Mouse (Mus musculus) gastrocnemius, adult 2 months (tissue): Measurements from ENCODE around the gene Btbd11. TPM values are rescaled to one million over a fixed set of nuclear protein-coding genes. Genes with fewer than 3 reads are reported as not detected.

ENCODE experiments used
- DNase-seq: peaks from one replicate; pipeline ENCODE4 v3.0.0; 2022
- H3K27ac ChIP-seq: fragments of 200-600 bp; 2 replicates; pipeline ENCODE4 v1.8.1; 2022; ENCODE audit warnings: mild to moderate bottlenecking
- H3K4me3 ChIP-seq: fragments of 200-600 bp; 2 replicates; pipeline ENCODE4 v1.8.1; 2022; ENCODE audit warnings: mild to moderate bottlenecking, moderate library complexity
- CTCF ChIP-seq: fragments of 200-600 bp; IDR thresholded peaks from 2 replicates; pipeline ENCODE4 v1.8.1; 2022; ENCODE audit warnings: antibody characterized with exemption, mild to moderate bottlenecking, moderate library complexity
- intact Hi-C: fragments of 180-260 bp; cut with DNase I; formaldehyde crosslinking; loops from one replicate; pipeline ENCODE4 v1.15.1; 2025
- total RNA-seq, 2 experiments: library from RNA; stranded (reverse); gene quantifications; 2 replicates each; pipeline ENCODE4 v1.2.3; 2021

Gene Btbd11
- total RNA-seq, 2 experiments from 2014 or later: 0.77 to 1.2 TPM

GRCm38 (mm10) chr10:85561418-85561817 lies 174.8 kb downstream of the Btbd11 start:
- TF ChIP-seq CTCF: no peak
- H3K4me3 ChIP-seq: no peak overlapping the region
- DNase-seq: no peak
- no peak overlapping the region for H3K27ac ChIP-seq
- intact Hi-C loops: no loop called here

DNA sequence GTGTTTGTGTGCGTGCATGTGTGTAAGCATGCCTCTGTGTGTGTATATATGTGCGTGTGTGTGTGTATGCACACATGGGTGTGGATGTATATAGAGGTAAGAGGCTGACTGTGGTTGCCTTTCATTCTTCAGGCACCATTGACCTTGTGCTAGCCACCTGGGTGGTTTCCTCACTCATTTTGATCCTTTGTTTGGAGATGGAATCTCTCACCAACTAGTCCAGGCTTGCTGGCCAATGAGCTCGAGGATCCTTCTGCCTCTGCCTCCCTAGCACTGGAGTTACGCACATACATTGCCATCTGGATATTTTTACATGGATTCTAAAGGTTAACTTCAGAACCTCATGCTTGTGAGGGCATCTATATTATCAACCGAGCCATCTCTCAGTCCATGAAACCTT lies 184.8 kb downstream of the Btbd11 start:
- intact Hi-C loops: no loop called here
- no peak overlapping the region for H3K27ac ChIP-seq
- no peak for DNase-seq

GRCm38 (mm10) chr10:85572571-85572970 lies 186.0 kb downstream of the Btbd11 start:
- H3K4me3 ChIP-seq: no peak overlapping the region
- DNase-seq: no peak
- intact Hi-C loops: no loop called here
- TF ChIP-seq CTCF: no peak
- H3K27ac ChIP-seq: no peak overlapping the region

More for the DNA sequence above, 184.8 kb downstream of the Btbd11 start:
- no peak overlapping the region for H3K4me3 ChIP-seq
- TF ChIP-seq CTCF: no peak

DNA sequence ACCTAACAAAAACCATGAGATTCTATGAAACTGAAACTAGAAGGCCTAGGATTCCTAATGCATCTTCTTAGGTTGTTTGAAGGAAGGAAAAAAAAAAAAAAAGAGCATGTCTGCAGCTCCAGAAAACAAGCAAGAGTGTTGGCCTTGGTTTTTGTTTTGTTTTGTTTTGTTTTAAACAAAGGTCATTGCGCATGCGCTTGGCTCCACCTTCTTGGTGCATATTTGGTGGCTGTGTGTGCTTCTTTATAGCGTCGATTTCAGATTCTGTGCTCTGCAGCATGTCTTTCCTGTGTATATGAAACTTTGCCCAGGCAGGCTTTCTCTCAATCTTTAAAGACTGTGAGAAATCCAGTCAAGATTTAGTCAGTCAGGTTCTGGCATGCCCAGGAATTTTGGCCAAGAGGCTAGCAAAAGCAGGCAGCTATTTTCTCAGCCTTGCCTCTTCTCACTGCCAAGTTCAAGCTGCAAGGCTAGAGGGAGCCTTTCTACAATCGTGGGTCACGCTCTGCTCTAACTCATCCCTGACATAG lies 191.3 kb downstream of the Btbd11 start:
- no peak overlapping the region for H3K27ac ChIP-seq
- DNase-seq: no peak
- no peak for TF ChIP-seq CTCF
- intact Hi-C loops: no loop called here
- no peak overlapping the region for H3K4me3 ChIP-seq

DNA sequence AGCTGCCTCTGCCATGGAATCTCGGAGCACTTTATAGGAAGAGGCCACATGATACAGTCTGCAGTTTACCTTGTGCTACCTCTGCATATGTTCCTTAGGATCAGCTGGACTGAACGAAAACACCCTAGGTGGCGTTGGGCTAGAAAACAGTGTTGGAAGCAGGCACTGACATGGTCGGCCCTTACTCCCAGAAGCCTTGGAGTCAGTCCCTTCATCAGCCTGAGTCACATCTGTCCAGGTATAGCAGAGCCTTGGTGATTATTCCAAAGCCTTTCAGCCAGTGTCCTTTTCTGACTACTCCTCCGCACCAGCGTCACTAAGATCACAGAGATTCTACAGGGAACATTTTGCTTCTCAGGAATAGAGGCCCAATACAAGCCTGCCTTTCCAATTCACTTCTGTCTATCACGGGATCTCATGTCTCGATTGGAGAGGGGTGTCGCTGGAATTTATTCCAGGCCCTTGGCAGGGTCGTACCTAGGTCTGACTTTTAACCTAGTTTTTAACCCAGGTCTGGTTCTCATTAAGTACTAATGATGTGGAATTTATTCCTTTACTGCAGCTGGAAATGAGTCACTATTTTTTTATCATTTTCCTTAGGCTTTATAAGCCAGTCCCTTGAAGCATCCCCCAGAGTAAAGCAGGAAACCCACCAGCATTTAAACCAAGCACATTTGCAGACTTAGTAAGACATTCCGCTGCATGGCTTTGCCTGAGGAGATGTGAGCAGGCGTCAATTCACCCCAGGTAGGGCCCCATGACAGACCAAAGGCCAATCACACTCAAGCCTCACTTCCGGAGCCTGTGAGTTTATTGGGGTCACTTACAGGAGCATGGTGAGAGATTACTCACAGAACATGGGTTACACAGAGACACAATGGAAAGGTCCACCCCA lies 192.2 kb downstream of the Btbd11 start:
- DNase-seq: no peak
- H3K27ac ChIP-seq: no peak overlapping the region
- H3K4me3 ChIP-seq: no peak overlapping the region
- no peak for TF ChIP-seq CTCF
- intact Hi-C loops: no loop called here

- no peak overlapping the region for H3K4me3 ChIP-seq
- TF ChIP-seq CTCF: no peak
- DNase-seq: no peak
- H3K27ac ChIP-seq: no peak overlapping the region
- intact Hi-C loops: no loop called here
These were observed 201.1 kb downstream of the Btbd11 start for GRCm38 (mm10) chr10:85587758-85588157.

DNA sequence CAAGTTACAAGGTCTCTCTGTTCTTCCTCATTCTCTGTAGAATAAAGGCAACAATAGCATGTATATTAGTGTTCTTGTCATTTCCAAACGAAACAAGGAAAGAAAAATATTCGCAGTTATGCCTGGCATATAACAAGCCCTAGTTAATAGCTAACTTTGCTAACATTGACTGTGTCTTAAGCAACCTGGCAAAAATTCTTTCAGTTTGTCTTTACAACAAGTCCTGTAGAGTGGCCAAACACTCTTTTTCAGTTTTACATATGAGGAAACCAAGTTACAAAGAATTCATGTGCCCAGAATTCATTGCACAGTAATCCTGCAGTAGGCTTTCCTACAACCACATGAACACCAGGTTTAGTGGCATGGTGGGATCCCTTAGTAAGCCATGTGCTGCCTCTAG lies 203.4 kb downstream of the Btbd11 start:
- Histone ChIP-seq H3K27ac (no peak overlapping the region), H3K4me3 (no peak overlapping the region)
- TF ChIP-seq CTCF: no peak
- no peak for DNase-seq
- intact Hi-C loops: no loop called here

DNA sequence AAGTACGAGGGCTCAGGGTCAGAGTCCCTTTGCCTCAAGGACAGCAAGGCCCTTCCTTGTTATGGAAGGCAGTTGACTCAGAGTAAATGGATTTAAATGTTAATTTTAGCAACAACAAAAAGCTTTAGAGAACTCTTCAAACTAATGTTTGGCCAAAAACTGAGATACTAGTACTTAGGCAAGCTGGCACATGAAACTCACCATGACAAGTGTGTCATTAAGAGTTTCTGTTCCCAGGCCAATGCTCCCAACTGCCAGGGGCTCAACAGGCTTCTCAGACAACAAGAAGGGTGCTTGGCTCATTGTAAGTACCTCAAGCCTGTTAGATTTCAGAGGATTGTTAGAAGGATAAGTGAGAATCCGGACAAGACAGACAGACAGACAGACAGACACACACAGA lies 204.7 kb downstream of the Btbd11 start:
- TF ChIP-seq CTCF: no peak
- no peak for DNase-seq
- Histone ChIP-seq H3K4me3 (no peak overlapping the region), H3K27ac (no peak overlapping the region)
- intact Hi-C loops: no loop called here

- DNase-seq: no peak
- intact Hi-C loops: no loop called here
- H3K27ac ChIP-seq: no peak overlapping the region
- no peak overlapping the region for H3K4me3 ChIP-seq
- no peak for TF ChIP-seq CTCF
These were observed 205.4 kb downstream of the Btbd11 start for GRCm38 (mm10) chr10:85591986-85592385.

GRCm38 (mm10) chr10:85596301-85596700 lies 209.7 kb downstream of the Btbd11 start:
- intact Hi-C loops: no loop called here
- DNase-seq: no peak
- Histone ChIP-seq H3K4me3 (no peak overlapping the region), H3K27ac (no peak overlapping the region)
- no peak for TF ChIP-seq CTCF

GRCm38 (mm10) chr10:85598093-85598599 lies 211.5 kb downstream of the Btbd11 start:
- H3K4me3 ChIP-seq: peak overlapping the region; percentile 63
- no peak for TF ChIP-seq CTCF
- no peak overlapping the region for H3K27ac ChIP-seq
- intact Hi-C loops: no loop called here
- peak; percentile 59 for DNase-seq

DNA sequence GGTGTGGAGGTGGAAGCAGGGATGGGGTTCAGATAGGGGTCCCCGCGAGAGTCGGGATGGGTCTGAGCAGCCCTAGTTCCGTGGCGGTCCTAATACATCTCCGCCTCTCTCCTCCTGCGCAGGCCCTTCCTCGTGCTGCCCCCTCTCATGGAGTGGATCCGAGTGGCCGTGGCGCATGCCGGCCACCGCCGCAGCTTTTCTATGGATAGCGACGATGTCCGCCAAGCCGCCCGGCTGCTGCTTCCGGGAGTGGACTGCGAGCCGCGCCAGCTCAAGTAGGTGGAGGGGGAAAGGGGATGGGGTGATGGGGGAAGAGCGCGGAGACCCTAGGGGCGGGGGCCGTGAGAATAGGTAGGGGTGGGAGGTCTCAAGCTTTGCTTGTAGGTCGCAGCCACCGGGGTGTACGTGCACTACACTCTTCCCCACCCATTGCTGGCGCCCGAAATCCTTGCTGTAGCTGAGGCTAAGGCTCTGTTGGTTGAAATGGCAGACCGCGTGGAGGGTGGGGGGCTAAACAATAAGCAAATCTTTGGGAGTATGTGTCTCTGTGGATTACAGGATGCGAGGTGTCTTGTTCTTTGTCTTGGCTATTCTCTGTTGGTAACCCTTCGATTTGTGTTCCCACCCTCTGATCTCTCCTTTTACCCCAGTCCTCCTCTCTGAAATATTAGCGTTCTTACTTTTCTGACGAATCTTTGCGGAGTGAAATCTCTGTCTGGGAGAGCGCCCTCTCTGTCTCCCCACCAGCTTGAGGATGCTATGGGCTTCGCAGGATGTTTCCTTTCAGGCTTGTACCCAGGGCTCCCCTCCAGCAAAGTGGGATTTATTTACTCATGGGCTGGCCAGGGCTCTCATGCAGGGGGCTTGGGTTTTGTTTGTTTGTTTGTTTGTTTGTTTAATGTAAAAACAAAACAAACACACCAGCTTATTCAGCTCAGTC lies 212.3 kb downstream of the Btbd11 start:
- no peak for TF ChIP-seq CTCF
- intact Hi-C loops: no loop called here
- DNase-seq: peak; percentile 24
- Histone ChIP-seq H3K4me3 (peak overlapping the region; percentile 63), H3K27ac (no peak overlapping the region)
